Mouse (Mus musculus): ENCODE measurements around the gene Peli2. TPM values are rescaled to one million over a fixed set of nuclear protein-coding genes. Genes with fewer than 3 reads are reported as not detected.

Gene Peli2
- total and polyA plus RNA-seq, 3 experiments, result not detected

- no peak for DNase-seq (ENCODE audit: extremely low read depth)
- 0 out of 4 replicates have a peak, but pooled peaks cover 0 to 3% of the 10 kb centered on the region in 2 experiments for H3K4me1 ChIP-seq (ENCODE audit: control insufficient read depth in 1 of 2, insufficient read depth in 2 of 2)
These were observed 84.4 kb downstream of the Peli2 start for GRCm38 (mm10) chr14:48205044-48205443.

GRCm38 (mm10) chr14:48205635-48206034, 85.0 kb downstream of the Peli2 start:
- no peaks in the 10 kb centered on the region for H3K27me3 ChIP-seq (replicated peaks)
- H3K27ac ChIP-seq (ENCODE audit: insufficient read depth, low read depth), result no peak overlapping the region
- in situ Hi-C loops (cut with MboI; ENCODE audit: low pct_ligation_motif_present, low pct_unique_long_range_greater_than_20kb, low sequenced_read_pairs) (no loop called here), dilution Hi-C loops (cut with MboI; ENCODE audit: extremely low pct_ligation_motif_present, extremely low pct_unique_long_range_greater_than_20kb, low sequenced_read_pairs) (no loop called here)
- no peaks in the 10 kb centered on the region for H3K9me3 ChIP-seq (replicated peaks; ENCODE audit: low read length)
- TF ChIP-seq POLR2A (IDR thresholded peaks at IDR 0.05; ENCODE audit: low read depth, low read length) (no peak), POLR2AphosphoS2 (IDR thresholded peaks at IDR 0.05; ENCODE audit: low read depth, low read length) (no peak), JUND (conservative IDR thresholded peaks at IDR 0.05; ENCODE audit: low read depth, low read length) (no peak), JUN (IDR thresholded peaks at IDR 0.05; ENCODE audit: insufficient read depth, low read depth, low read length) (no peak), USF2 (conservative IDR thresholded peaks at IDR 0.05; ENCODE audit: low read depth, low read length) (no peak), NRF1 (IDR thresholded peaks at IDR 0.05; ENCODE audit: low read depth, low read length) (no peak), HCFC1 (IDR thresholded peaks at IDR 0.05; ENCODE audit: low read depth, low read length) (no peak)
- no peak overlapping the region for H3K4me2 ChIP-seq (ENCODE audit: insufficient read depth, low read depth, poor library complexity, severe bottlenecking)
- no peak overlapping the region for H3K9ac ChIP-seq (ENCODE audit: insufficient read depth, low read depth)
- no peak for DNase-seq (ENCODE audit: extremely low read depth)
- H3K36me3 ChIP-seq (replicated peaks in 1 of 2; ENCODE audit: control insufficient read depth in 1 of 2, insufficient read depth in 1 of 2, low read length in 1 of 2), result no peaks in the 10 kb centered on the region
- 0 out of 4 replicates have a peak, but pooled peaks cover 0 to 3% of the 10 kb centered on the region in 2 experiments for H3K4me1 ChIP-seq (ENCODE audit: control insufficient read depth in 1 of 2, insufficient read depth in 2 of 2)
- no peak overlapping the region for H3K4me3 ChIP-seq (replicated peaks in 1 of 3; ENCODE audit: low read depth in 2 of 3, low read length in 2 of 3, poor library complexity in 1 of 3)
- no peaks in the 10 kb centered on the region for H3K79me2 ChIP-seq (replicated peaks; ENCODE audit: control insufficient read depth, extremely low read depth, insufficient read depth, poor library complexity, severe bottlenecking)

More at GRCm38 (mm10) chr14:48205044-48205443, 84.4 kb downstream of the Peli2 start:
- TF ChIP-seq NRF1 (IDR thresholded peaks at IDR 0.05; ENCODE audit: low read depth, low read length), result no peak
- TF ChIP-seq ETS1 (conservative IDR thresholded peaks at IDR 0.05; ENCODE audit: low read depth, low read length), result no peak
- no peak for TF ChIP-seq ZNF384 (IDR thresholded peaks at IDR 0.05; ENCODE audit: low read depth, low read length)
- TF ChIP-seq RAD21 (IDR thresholded peaks at IDR 0.05; ENCODE audit: low read depth, low read length), result no peak
- no peak for TF ChIP-seq SMC3 (IDR thresholded peaks at IDR 0.05; ENCODE audit: low read depth, low read length)
- no peak for TF ChIP-seq JUN (IDR thresholded peaks at IDR 0.05; ENCODE audit: insufficient read depth, low read depth, low read length)
- TF ChIP-seq BHLHE40 (IDR thresholded peaks at IDR 0.05; ENCODE audit: low read depth, low read length), result no peak
- TF ChIP-seq ELF1 (IDR thresholded peaks at IDR 0.05; ENCODE audit: low read depth, low read length), result no peak
- no peak for TF ChIP-seq EP300 (IDR thresholded peaks at IDR 0.05; ENCODE audit: low read length)
- no peak for TF ChIP-seq CHD2 (IDR thresholded peaks at IDR 0.05; ENCODE audit: low read length)
- no peak for TF ChIP-seq TBP (conservative IDR thresholded peaks at IDR 0.05; ENCODE audit: low read depth, low read length)
- TF ChIP-seq MXI1 (IDR thresholded peaks at IDR 0.05; ENCODE audit: low read depth, low read length), result no peak
- no peak for TF ChIP-seq CTCF (conservative IDR thresholded peaks at IDR 0.05 in 1 of 2, IDR thresholded peaks at IDR 0.05 in 1 of 2; ENCODE audit: low read depth in 2 of 2, low read length in 2 of 2)
- in situ Hi-C loops (cut with MboI; ENCODE audit: low pct_ligation_motif_present, low pct_unique_long_range_greater_than_20kb, low sequenced_read_pairs), result no loop called here
- Histone ChIP-seq H3K27ac (ENCODE audit: insufficient read depth, low read depth) (no peak overlapping the region), H3K27me3 (replicated peaks) (no peaks in the 10 kb centered on the region), H3K36me3 (replicated peaks in 1 of 2; ENCODE audit: control insufficient read depth in 1 of 2, insufficient read depth in 1 of 2, low read length in 1 of 2) (no peaks in the 10 kb centered on the region), H3K9ac (ENCODE audit: insufficient read depth, low read depth) (no peak overlapping the region), H3K9me3 (replicated peaks; ENCODE audit: low read length) (no peaks in the 10 kb centered on the region), H3K4me3 (replicated peaks in 1 of 3; ENCODE audit: low read depth in 2 of 3, low read length in 2 of 3, poor library complexity in 1 of 3) (no peak overlapping the region), H3K4me2 (ENCODE audit: insufficient read depth, low read depth, poor library complexity, severe bottlenecking) (no peak overlapping the region), H3K79me2 (replicated peaks; ENCODE audit: control insufficient read depth, extremely low read depth, insufficient read depth, poor library complexity, severe bottlenecking) (no peaks in the 10 kb centered on the region)
- dilution Hi-C loops (cut with MboI; ENCODE audit: extremely low pct_ligation_motif_present, extremely low pct_unique_long_range_greater_than_20kb, low sequenced_read_pairs), result no loop called here
